Mouse (Mus musculus) liver, postnatal 0 days (tissue): ENCODE results near the gene Pafah1b3. TPM values are rescaled to one million over a fixed set of nuclear protein-coding genes. Genes with fewer than 3 reads are reported as not detected.

ENCODE experiments used
- ATAC-seq: fragments of 200-750 bp; cut with Nextera tagmentation; 2 replicates; pipeline ENCODE4 v1.8.0; 2017; ENCODE audit warnings: mild to moderate bottlenecking, moderate library complexity
- DNase-seq: peaks from one replicate; pipeline ENCODE4 v3.0.0-alpha.2; 2016
- H3K27ac ChIP-seq: fragments of 300-500 bp; sonication (generic); 2 replicates; pipeline ENCODE4 v1.5.1; 2014; ENCODE audit warnings: antibody characterized with exemption, moderate library complexity, mild to moderate bottlenecking, low read depth
- H3K27me3 ChIP-seq: fragments of 300-500 bp; sonication (generic); 2 replicates; pipeline ENCODE4 v1.6.1; 2014; ENCODE audit warnings: low read length, control low read depth, mixed read lengths; ENCODE audit not compliant: insufficient read depth
- H3K36me3 ChIP-seq: fragments of 300-500 bp; sonication (generic); replicated peaks from 2 replicates; pipeline ENCODE4 v1.6.1; 2014; ENCODE audit warnings: mild to moderate bottlenecking, control low read depth, low read length, moderate library complexity, mixed read lengths; ENCODE audit not compliant: insufficient read depth
- H3K4me1 ChIP-seq: fragments of 300-500 bp; sonication (generic); 2 replicates; pipeline ENCODE4 v1.6.1; 2014; ENCODE audit warnings: antibody characterized with exemption, mild to moderate bottlenecking, control low read depth; ENCODE audit not compliant: insufficient read depth
- H3K4me2 ChIP-seq: fragments of 300-500 bp; sonication (generic); 2 replicates; pipeline ENCODE4 v1.6.1; 2014; ENCODE audit warnings: low read depth, mild to moderate bottlenecking, low read length, moderate library complexity, mixed read lengths
- H3K4me3 ChIP-seq: fragments of 300-500 bp; sonication (generic); 2 replicates; pipeline ENCODE4 v1.5.1; 2014; ENCODE audit warnings: low read depth, low read length
- H3K9ac ChIP-seq: fragments of 300-500 bp; sonication (generic); replicated peaks from 2 replicates; pipeline ENCODE4 v1.6.1; 2014; ENCODE audit warnings: mild to moderate bottlenecking, moderate library complexity
- H3K9me3 ChIP-seq: fragments of 300-500 bp; sonication (generic); 2 replicates; pipeline ENCODE4 v1.6.1; 2016; ENCODE audit warnings: mild to moderate bottlenecking, control low read depth, low read length, mixed read lengths
- CTCF ChIP-seq: sonication (generic); IDR thresholded peaks from 2 replicates; pipeline ENCODE4 v1.5.1; 2016; ENCODE audit warnings: antibody characterized with exemption, low read depth
- EP300 ChIP-seq: IDR thresholded peaks from 2 replicates; pipeline ENCODE4 v1.6.1; 2016; ENCODE audit warnings: antibody characterized with exemption, low read depth, mild to moderate bottlenecking
- WGBS: fragments of 180-500 bp; shearing (Covaris S2); extraction: QIAGEN DNeasy Blood & Tissue Kit; methylation state at CpG from one replicate; pipeline ENCODE4 v1.1.7; 2014; ENCODE audit not compliant: insufficient replicate concordance; 5-methylcytosine and 5-hydroxymethylcytosine counted together
- polyA plus RNA-seq: library from polyadenylated mRNA; unstranded; fragments of >200 nt; fragmentation: Nextera tagmentation; extraction: Ambion mirVana; gene quantifications from 2 replicates; pipeline ENCODE4 v1.2.1, GENCODE M21; 2015

Gene Pafah1b3
- polyA plus RNA-seq, 1 experiment from 2014 or later: 25.4 TPM

DNA sequence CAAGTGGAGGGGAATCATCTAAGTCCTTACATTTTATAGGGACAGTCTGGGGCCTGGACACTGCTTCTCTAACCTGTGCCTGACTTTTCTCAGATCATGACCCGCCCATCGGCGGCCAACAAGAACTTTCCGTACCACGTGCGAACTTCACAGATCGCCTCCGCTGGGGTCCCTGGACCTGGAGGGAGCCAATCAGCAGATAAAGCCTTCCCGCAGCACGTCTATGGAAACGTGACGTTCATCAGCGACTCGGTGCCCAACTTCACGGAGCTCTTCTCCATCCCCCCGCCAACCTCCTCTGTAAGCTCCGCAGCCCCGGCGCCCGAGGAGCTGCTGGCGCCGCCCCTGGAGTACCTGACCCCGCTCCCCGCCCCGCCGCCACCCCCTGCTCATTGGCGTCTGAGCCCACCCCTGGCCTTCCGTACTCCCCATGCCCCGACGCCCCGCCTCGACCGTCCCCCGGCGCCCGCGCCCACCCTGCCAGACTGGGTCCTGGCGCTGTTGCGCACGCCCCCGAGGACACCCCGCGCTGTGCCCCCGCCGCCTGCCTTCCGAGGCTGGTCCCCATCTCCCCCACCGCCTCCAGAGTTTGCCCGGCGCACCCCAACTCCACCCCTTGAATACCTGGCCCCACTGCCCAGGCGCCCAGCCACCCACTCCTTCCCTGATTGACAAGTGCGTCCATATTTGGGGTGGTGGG lies 17.0 kb upstream of the Pafah1b3 start:
- WGBS: 3% methylated on average over 46 of the region's 51 CpGs
- H3K27ac ChIP-seq: no peak overlapping the region
- no peaks in the 10 kb centered on the region for H3K36me3 ChIP-seq
- ATAC-seq (no peak), DNase-seq (no peak)
- no peak for TF ChIP-seq CTCF
- TF ChIP-seq EP300: no peak
- peaks cover 50% of the 10 kb centered on the region for H3K27me3 ChIP-seq
- H3K4me2 ChIP-seq: peak overlapping the region; percentile 84
- peaks cover 19% of the 10 kb centered on the region for H3K4me1 ChIP-seq
- no peak overlapping the region for H3K9ac ChIP-seq
- peak overlapping the region; percentile 52 for H3K4me3 ChIP-seq
- H3K9me3 ChIP-seq: no peaks in the 10 kb centered on the region

DNA sequence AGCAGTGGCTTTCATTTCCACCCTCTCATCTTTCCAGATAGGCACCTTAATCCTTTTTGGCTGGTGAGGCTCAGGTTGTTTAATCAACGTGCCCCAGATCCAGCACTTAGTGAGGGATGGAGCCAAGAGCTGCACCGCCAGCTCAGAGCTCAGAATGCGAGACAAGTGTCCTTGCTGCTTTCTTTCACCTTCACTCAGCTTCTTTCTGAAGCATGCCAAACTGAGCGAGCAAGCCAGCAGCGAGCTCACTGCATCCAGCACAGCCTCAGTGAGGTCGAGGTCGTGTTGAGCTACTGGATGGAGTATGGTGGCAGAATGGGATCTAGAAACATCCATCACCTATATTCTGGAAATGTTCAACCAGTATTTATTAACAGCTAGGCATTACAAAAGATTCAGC lies 15.5 kb upstream of the Pafah1b3 start:
- H3K4me2 ChIP-seq: no peak overlapping the region
- no peak for ATAC-seq

GRCm38 (mm10) chr7:25311193-25311592 lies 13.4 kb upstream of the Pafah1b3 start:
- Histone ChIP-seq H3K27me3 (peaks cover 63% of the 10 kb centered on the region), H3K4me3 (no peak overlapping the region), H3K27ac (no peak overlapping the region), H3K4me2 (no peak overlapping the region), H3K36me3 (no peaks in the 10 kb centered on the region), H3K9me3 (no peaks in the 10 kb centered on the region), H3K4me1 (peaks cover 12% of the 10 kb centered on the region), H3K9ac (no peak overlapping the region)
- ATAC-seq: no peak
- TF ChIP-seq CTCF (no peak), EP300 (no peak)
- WGBS: 70% methylated on average over 11 of the region's 11 CpGs
- DNase-seq: no peak

More for the DNA sequence above, 15.5 kb upstream of the Pafah1b3 start:
- DNase-seq: no peak
- Histone ChIP-seq H3K4me1 (peaks cover 19% of the 10 kb centered on the region), H3K27me3 (peaks cover 50% of the 10 kb centered on the region), H3K9me3 (no peaks in the 10 kb centered on the region), H3K27ac (no peak overlapping the region), H3K36me3 (no peaks in the 10 kb centered on the region), H3K9ac (no peak overlapping the region), H3K4me3 (no peak overlapping the region)
- TF ChIP-seq CTCF: no peak
- TF ChIP-seq EP300: no peak
- WGBS: 38% methylated on average over 7 of the region's 7 CpGs

- H3K4me1 ChIP-seq: peaks cover 6% of the 10 kb centered on the region
- 77% methylated on average over 9 of the region's 9 CpGs for whole genome bisulfite sequencing
- TF ChIP-seq CTCF (no peak), EP300 (no peak)
- H3K27ac ChIP-seq: no peak overlapping the region
- H3K9ac ChIP-seq: no peak overlapping the region
- no peaks in the 10 kb centered on the region for H3K36me3 ChIP-seq
- no peak for DNase-seq
- no peak for ATAC-seq
- no peaks in the 10 kb centered on the region for H3K9me3 ChIP-seq
- no peak overlapping the region for H3K4me3 ChIP-seq
- no peak overlapping the region for H3K4me2 ChIP-seq
- H3K27me3 ChIP-seq: peaks cover 56% of the 10 kb centered on the region
Measured at GRCm38 (mm10) chr7:25309425-25309824, 11.6 kb upstream of the Pafah1b3 start.

- WGBS: 50% methylated on average over 17 of the region's 17 CpGs
- DNase-seq: no peak
- H3K4me3 ChIP-seq: no peak overlapping the region
Measured at GRCm38 (mm10) chr7:25308702-25309318, 11.0 kb upstream of the Pafah1b3 start.

GRCm38 (mm10) chr7:25306614-25306996 lies 8.8 kb upstream of the Pafah1b3 start:
- peaks cover 36% of the 10 kb centered on the region for H3K27me3 ChIP-seq
- ATAC-seq (no peak), DNase-seq (no peak)
- H3K9ac ChIP-seq: no peak overlapping the region
- peaks cover 6% of the 10 kb centered on the region for H3K4me1 ChIP-seq
- no peak overlapping the region for H3K4me3 ChIP-seq
- no peaks in the 10 kb centered on the region for H3K9me3 ChIP-seq
- TF ChIP-seq EP300: no peak
- no peak for TF ChIP-seq CTCF
- no peak overlapping the region for H3K4me2 ChIP-seq
- H3K27ac ChIP-seq: no peak overlapping the region
- H3K36me3 ChIP-seq: no peaks in the 10 kb centered on the region
- 25% methylated on average over 2 of the region's 2 CpGs for WGBS

More at GRCm38 (mm10) chr7:25308702-25309318, 11.0 kb upstream of the Pafah1b3 start:
- H3K27me3 ChIP-seq: peaks cover 52% of the 10 kb centered on the region
- no peaks in the 10 kb centered on the region for H3K36me3 ChIP-seq
- TF ChIP-seq CTCF (no peak), EP300 (no peak)
- H3K4me2 ChIP-seq: no peak overlapping the region
- no peak overlapping the region for H3K27ac ChIP-seq
- ATAC-seq: no peak
- no peaks in the 10 kb centered on the region for H3K9me3 ChIP-seq
- no peak overlapping the region for H3K9ac ChIP-seq
- peaks cover 6% of the 10 kb centered on the region for H3K4me1 ChIP-seq
